Mouse (Mus musculus): ENCODE measurements at regions not wholly inside any gene's neighbourhood (a gene's known extent, or its start where the extent isn't known, plus 50 kb on each side); places are given as distances from the start of the nearest gene placed in this dataset.
"Not testable (repeated sequence)": the region's sequence is repeated elsewhere in the genome, so short reads cannot be mapped to it uniquely, and the experiment has no call there.

- not testable (repeated sequence) for TF ChIP-seq CTCF, EP300 (IDR thresholded peaks at IDR 0.05; ENCODE audit: low read depth)
Measured at GRCm38 (mm10) chr8:78139514-78139913, 73.6 kb upstream of the Ttc29 start.
